Mouse (Mus musculus): Measurements from ENCODE around the gene Gm9603. TPM values are rescaled to one million over a fixed set of nuclear protein-coding genes. Genes with fewer than 3 reads are reported as not detected.

Gm9603 gene
- not detected for polyA plus RNA-seq (2017; shearing (Covaris generic))

GRCm38 (mm10) chr14:5687357-5687756 is at the start of gene Gm9603:
Gene Gm9603, minus strand, starts transcription at chr14:5687457.

DNA sequence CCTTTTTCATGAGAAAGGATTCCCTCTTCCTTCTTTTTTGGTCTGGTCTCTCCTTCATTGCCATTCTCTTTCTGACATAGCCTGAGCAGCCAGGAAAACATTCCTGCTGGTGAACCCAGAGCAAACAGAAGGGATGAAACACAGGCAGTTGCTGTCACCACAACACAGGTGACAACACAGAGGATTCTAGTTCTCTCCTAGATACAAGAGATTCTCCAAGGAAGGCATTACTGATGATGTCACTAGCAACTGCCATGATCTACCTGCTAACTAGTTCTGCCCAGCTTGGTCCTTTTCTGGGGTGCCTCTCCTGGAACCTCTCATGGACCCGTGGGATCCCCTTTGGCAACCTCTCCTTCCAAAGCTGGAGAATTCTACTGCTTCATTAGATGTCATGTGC is 54.3 kb downstream of the Gm9603 start, which contains the start of gene Gm8265:
Gene Gm8265 (minus strand): TSS at position 101 of the 400 bp plus-strand sequence.

Other genes starting within 250 kb of the Gm9603 start
- 2.5 TPM for gene Gm3194, start 232.0 kb downstream of the Gm9603 start, polyA plus RNA-seq (2017; shearing (Covaris generic))
- gene Gm8246, start 209.6 kb downstream of the Gm9603 start, polyA plus RNA-seq (2017; shearing (Covaris generic)): not detected
- not detected for gene Gm3187, start 203.2 kb downstream of the Gm9603 start, polyA plus RNA-seq (2017; shearing (Covaris generic))
- 6.9 TPM for gene Gm3488, start 185.8 kb downstream of the Gm9603 start, polyA plus RNA-seq (2017; shearing (Covaris generic))
- gene Gm3532, start 149.0 kb downstream of the Gm9603 start, polyA plus RNA-seq (2017; shearing (Covaris generic)): not detected
- not detected for gene Gm8265, start 54.4 kb downstream of the Gm9603 start, polyA plus RNA-seq (2017; shearing (Covaris generic))
- 1.3 TPM for gene Gm3373, start 54.1 kb upstream of the Gm9603 start, polyA plus RNA-seq (2017; shearing (Covaris generic))
- gene Gm3383, start 120.5 kb upstream of the Gm9603 start, polyA plus RNA-seq (2017; shearing (Covaris generic)): 4.2 TPM
- gene Gm3424, start 142.9 kb upstream of the Gm9603 start, polyA plus RNA-seq (2017; shearing (Covaris generic)): not detected
- 1.8 TPM for gene Gm8237, start 192.9 kb upstream of the Gm9603 start, polyA plus RNA-seq (2017; shearing (Covaris generic))